Mouse (Mus musculus) G1E (cell line): ENCODE results near the gene 9930021J03Rik.

Source experiments
- CTCF ChIP-seq: IDR thresholded peaks from 2 replicates; pipeline ENCODE4 v1.5.1; 2012; ENCODE audit warnings: low read depth, low read length, inconsistent platforms, mixed read lengths
- GATA1 ChIP-seq: IDR thresholded peaks from 2 replicates; pipeline ENCODE4 v1.6.1; 2012; ENCODE audit warnings: borderline replicate concordance, low read length, inconsistent platforms, mixed read lengths

GRCm38 (mm10) chr19:29835364-29836034 lies 29.7 kb upstream of the 9930021J03Rik start:
- TF ChIP-seq CTCF (no peak), GATA1 (no peak)
